Mouse (Mus musculus) lung, adult 2 months (tissue): ENCODE measurements around the gene Pgap1.

Source experiments
- CTCF ChIP-seq: fragments of 200-500 bp; IDR thresholded peaks from 2 replicates; pipeline ENCODE4 v1.5.1; 2011; ENCODE audit warnings: mild to moderate bottlenecking, low read length, control low read depth; ENCODE audit not compliant: insufficient read depth
- POLR2A ChIP-seq: fragments of 200-500 bp; IDR thresholded peaks from 2 replicates; pipeline ENCODE4 v1.6.1; 2011; ENCODE audit warnings: low read depth, mild to moderate bottlenecking, control low read depth, low read length, borderline replicate concordance; ENCODE audit errors: extremely low read depth

GRCm38 (mm10) chr1:54542920-54543319, 14.6 kb downstream of the Pgap1 start:
- no peak for TF ChIP-seq POLR2A
- no peak for TF ChIP-seq CTCF
